Mouse (Mus musculus): Measurements from ENCODE around the gene Gpr161.
A peak's percentile ranks its signal among the peaks of the same experiment; 100 is the strongest.
"Not testable (repeated sequence)": the region's sequence is repeated elsewhere in the genome, so short reads cannot be mapped to it uniquely, and the experiment has no call there.

The Gpr161 gene

DNA sequence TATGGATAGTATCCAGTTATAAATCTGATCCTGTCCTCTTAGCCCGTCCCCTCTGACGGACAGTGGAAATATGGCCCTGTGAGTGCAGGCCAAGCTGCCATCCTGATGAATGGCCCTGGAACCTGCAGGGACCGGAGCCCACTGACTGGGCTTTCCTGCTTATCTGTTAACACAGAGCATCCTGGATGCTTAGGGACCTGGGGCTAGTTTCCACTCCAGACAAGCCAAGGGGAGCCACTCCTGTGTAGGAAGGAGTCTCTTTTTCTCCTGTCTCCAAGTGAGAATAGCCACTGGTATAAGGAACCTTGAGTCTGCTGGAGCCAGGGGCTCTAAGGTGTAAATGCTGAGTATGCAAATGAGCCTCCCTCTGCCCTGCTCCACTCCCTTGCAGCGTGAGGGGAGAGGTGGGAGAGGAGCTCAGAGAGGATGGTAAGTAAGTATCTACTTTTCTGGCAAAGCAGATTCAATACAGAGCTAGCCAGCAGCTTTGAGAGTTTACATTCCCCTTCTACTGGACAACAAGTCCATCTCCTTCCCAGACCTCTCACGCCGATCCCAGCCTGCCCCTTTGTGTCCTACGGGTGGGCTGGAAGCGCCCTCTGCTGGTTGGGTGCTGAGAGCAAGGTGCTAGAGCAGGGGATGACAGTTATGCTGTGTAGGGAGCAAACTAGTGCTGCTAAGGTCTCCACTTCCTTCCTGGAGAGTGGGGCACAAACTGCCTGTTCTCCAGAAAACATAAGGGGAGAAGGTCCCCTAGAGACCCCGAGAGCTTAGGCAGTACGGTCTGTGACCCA is 24.7 kb downstream of the Gpr161 start:
- DNase-seq = peak; percentile 22 to 30

- no peak for DNase-seq
Observed at GRCm38 (mm10) chr1:165321393-165321861, 25.8 kb downstream of the Gpr161 start.

GRCm38 (mm10) chr1:165321891-165322290 is 26.3 kb downstream of the Gpr161 start:
- DNase-seq = no peak

GRCm38 (mm10) chr1:165322934-165323333 is 27.3 kb downstream of the Gpr161 start:
- DNase-seq = no peak

GRCm38 (mm10) chr1:165327370-165327769 is 31.8 kb downstream of the Gpr161 start:
- DNase-seq = no peak

DNA sequence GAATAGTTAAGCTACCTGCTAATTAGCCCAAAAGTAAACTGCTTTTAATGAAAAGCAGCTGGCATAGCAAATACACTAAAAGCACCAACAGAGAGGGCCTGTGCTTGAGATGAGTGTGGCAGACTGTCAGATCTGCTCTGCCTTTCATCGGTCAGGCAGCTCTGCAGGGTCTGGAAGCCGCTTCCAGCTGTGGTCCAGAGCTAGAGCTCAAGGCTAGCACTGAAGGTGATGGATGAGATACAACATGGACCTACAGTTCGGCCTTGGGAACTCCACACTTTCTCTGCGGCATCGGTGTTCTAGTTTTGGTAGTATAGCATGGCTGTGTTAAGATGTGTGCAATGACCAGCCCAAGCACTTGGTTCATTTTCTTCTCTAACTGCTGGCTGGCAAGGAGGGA is 32.2 kb downstream of the Gpr161 start:
- DNase-seq = no peak

DNA sequence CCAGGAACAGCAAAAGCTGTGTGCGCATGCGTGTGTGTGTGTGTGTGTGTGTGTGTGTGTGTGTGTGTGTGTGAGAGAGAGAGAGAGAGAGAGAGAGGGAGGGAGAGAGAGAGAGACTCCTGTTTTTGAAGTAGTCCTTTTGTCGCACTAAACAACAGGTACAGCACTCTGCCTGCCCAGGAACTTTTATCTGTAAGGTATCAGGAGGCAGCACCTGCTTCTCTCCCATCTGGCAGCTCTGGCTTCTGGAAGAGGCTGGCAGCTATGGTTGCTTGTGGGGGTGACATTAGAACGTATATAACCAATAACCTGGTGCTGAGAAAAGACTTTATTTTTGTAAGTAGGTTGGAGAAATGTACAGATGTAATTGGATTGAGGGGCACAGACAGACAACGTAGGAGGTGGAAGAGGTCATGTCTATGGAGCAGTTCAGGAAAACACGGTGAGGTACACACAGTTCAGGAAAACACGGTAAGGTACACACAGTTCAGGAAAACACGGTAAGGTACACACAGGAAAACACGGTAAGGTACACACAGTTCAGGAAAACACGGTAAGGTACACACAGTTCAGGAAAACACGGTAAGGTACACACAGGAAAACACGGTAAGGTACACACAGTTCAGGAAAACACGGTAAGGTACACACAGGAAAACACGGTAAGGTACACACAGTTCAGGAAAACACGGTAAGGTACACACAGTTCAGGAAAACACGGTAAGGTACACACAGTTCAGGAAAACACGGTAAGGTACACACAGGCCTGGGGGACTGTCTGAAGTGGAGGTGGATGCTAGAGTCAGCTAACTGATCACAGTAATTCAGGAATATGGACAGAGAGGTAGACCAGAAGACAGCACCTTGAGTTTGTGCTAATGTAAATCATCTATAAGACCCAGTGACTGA is 33.0 kb downstream of the Gpr161 start:
- not testable (repeated sequence) for DNase-seq

DNA sequence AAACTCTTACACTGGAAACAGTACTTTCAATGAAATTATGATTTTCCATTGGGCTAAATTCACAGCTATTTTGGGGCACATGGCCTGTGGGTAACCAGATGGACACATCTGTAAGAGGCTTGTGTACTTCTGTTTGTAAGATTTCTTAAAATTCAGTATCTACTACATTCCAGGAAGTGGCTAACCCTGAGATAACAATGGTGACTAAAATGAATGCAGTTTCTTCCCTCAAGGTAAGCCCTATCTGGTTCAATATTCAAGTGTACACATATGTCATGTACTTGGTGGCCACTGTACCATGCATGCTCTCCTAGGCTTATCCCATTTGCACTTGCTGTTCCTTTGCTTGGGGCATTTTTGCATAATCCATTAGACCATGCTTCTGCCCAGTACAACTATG is 35.3 kb downstream of the Gpr161 start:
- DNase-seq = no peak

- no peak for DNase-seq
Observed at GRCm38 (mm10) chr1:165332797-165333196, 37.2 kb downstream of the Gpr161 start.

DNA sequence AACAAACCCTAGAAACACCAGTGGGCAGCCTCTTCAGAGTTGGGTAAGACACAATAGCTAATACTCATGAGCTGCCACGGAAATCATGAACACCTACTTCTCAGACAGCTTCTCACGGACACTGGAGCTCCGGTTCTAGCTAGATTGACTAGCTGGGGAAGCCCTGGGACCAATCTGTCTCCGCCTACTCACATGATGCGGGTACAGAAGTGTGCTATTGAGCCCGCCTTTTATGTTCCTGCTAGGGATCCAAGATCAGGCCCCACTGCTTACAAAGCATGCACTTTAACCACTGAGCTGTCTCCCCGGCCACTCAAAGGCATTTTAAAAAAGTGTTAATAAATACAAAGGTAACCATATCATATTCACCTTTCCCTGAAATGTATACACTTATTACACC is 46.5 kb downstream of the Gpr161 start:
- DNase-seq = no peak

DNA sequence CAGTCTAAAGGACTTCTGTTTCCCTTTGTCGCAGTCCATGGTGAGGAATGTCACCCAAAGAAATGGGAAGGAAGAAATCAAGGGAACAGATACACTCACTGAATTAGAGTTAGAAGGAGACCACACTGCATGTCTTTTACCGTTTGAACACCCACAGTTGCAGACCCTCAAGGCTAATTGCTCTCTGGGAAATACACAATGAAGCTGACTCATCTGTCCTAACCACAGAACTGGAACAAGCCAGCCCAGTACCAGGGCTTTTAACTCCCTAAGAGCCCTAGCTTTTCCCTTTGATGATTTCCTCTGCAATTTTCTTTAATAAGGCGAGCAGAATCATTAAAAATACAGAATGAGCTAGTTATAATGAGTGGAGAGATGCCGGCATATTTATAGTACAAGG is 48.9 kb downstream of the Gpr161 start:
- DNase-seq = no peak

GRCm38 (mm10) chr1:165348627-165349026 is 53.0 kb downstream of the Gpr161 start:
- DNase-seq = no peak

DNA sequence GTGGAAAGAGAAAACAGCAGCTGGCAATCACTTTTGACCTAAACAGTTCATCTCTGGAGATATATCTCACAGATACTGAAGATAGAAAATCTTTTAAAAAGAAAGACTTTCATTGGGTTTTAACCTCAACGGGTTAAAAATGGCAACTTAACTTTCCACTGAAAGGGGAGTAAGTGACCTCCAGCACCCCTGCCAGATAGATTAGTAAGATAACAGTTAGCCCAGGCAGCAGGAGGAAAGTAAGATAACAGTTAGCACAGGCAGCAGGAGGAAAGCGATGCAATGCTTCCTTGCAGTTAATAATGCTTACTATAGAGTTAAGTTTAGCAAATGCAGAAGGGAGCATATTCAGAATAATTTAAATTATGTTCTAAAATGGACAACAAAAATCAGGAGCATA is 60.8 kb downstream of the Gpr161 start:
- no peak for DNase-seq

DNA sequence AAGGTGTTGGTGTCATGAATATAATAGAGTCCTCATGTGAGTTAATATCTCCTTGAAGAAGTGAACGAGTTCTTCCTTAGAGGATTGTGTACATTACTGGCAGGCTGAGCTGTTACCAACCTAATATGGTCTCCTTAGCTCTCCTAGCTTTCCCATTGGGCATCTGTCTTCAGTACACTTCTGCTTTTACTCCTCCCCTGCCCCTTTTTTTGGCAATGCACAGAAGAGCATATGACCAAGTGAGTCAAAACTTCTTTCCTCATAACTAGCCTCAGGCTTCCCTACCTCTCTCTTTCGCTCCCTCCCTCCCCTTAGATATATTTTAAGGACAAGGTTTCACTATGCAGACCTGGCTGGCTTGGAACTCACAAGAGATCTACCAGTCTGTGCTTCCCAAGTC is 67.7 kb downstream of the Gpr161 start:
- no peak for DNase-seq

DNA sequence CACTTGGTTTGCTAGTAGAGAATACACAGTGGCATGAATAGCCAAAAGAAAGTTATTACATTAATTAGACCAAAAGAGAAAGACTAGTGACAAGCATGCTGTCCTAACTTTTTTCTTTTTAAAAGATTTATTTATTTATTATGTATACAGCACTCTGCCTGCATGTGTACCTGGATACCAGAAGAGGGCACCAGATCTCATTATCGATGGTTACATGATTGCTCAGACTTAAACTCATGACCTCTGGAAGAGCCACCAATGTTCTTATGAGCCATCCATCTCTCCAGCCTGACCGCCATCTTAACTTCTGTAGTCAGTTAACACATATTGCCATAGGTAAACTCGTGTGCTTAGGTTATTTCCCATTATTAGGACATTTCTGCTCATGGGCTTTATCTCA is 69.5 kb downstream of the Gpr161 start:
- DNase-seq = no peak

DNA sequence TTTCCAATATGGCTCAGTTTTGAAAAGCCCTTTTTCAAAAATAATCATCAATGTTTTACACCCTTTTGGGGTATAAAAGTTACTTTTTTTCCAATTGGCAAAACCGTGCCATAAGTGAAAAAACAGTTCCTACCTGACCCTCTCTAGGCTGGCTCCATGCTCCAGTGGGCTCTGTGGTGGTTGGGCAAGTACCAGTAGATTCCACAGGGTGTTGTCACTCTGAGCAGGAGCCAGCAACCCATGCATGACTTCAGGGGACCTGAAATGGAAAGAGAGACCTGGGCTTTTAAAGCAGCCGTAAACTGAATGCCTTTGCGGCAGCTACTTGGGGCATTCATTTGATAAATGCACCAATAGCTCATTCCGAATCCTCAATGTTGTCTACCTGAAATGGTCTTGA is 75.4 kb downstream of the Gpr161 start:
- DNase-seq = no peak

GRCm38 (mm10) chr1:165373839-165374238 is 78.2 kb downstream of the Gpr161 start:
- DNase-seq = no peak
